ENCODE assay signal across 35 mouse cellular contexts in genomic region chr5:118010872-118011271, GRCm38 (mm10). TPM values are rescaled to one million over a fixed set of nuclear protein-coding genes. Genes with fewer than 3 reads are reported as not detected.
DNase-seq lines count a peak whose midpoint lies in the region; ATAC-seq and TF ChIP-seq lines count a peak whose summit lies in the region.
"Had no signal": no experiment of that assay in that cellular context is flagged by ENCODE, and none has a peak within 500 bp of the region (broad histone marks: within the 10 kb centered on the region; RNA-seq: fewer than 3 reads in every experiment).

No protein-coding gene starts in this region.

- TF ChIP-seq POLR2A in thymus, adult 2 months (IDR thresholded peaks at IDR 0.05; ENCODE audit: control insufficient read depth, extremely low read depth, insufficient read depth, low read length, poor library complexity): no peak

- peaks cover 49% of the 10 kb centered on the region for H3K36me3 ChIP-seq in midbrain, embryonic 12.5 days
- H3K36me3 ChIP-seq in midbrain, embryonic 16.5 days (ENCODE audit: control insufficient read depth, insufficient read depth, low read length): peaks cover 20% of the 10 kb centered on the region
- peaks cover 37% of the 10 kb centered on the region for H3K36me3 ChIP-seq in stomach, embryonic 14.5 days (ENCODE audit: control insufficient read depth, insufficient read depth, low read length)
- peaks cover 14% of the 10 kb centered on the region; the same call in 1 of the 2 replicates for H3K36me3 ChIP-seq in thymus, adult 2 months (ENCODE audit: control insufficient read depth, insufficient read depth, low read length)

- 86% methylated on average over 7 of the region's 7 CpGs for WGBS in midbrain, embryonic 12.5 days
- 88% methylated on average over 7 of the region's 7 CpGs for WGBS in midbrain, embryonic 16.5 days
- WGBS in stomach, embryonic 14.5 days: 52% methylated on average over 7 of the region's 7 CpGs
- WGBS in thymus, adult 2 months: 95% methylated on average over 7 of the region's 7 CpGs

- H3K4me2 ChIP-seq in midbrain, embryonic 12.5 days (replicated peaks): no peak overlapping the region
- H3K4me2 ChIP-seq in midbrain, embryonic 16.5 days (ENCODE audit: low read length): no peak overlapping the region
- no peak overlapping the region for H3K4me2 ChIP-seq in stomach, embryonic 14.5 days (replicated peaks; ENCODE audit: low read depth, low read length)
- H3K4me2 ChIP-seq: embryonic facial prominence, embryonic 15.5 days; heart, embryonic 11.5 days; hindbrain, embryonic 14.5 days; intestine, embryonic 15.5 days; limb, embryonic 15.5 days; liver, embryonic 13.5 days had no signal

- H3K27me3 ChIP-seq in midbrain, embryonic 12.5 days: no peaks in the 10 kb centered on the region
- H3K27me3 ChIP-seq in midbrain, embryonic 16.5 days (ENCODE audit: control insufficient read depth, insufficient read depth, low read depth, low read length): no peaks in the 10 kb centered on the region
- no peaks in the 10 kb centered on the region for H3K27me3 ChIP-seq in stomach, embryonic 14.5 days (ENCODE audit: control insufficient read depth, insufficient read depth, low read length)
- no peaks in the 10 kb centered on the region for H3K27me3 ChIP-seq in thymus, adult 2 months (ENCODE audit: control insufficient read depth, insufficient read depth, low read length)
- H3K27me3 ChIP-seq: embryonic facial prominence, embryonic 15.5 days; intestine, embryonic 15.5 days; limb, embryonic 15.5 days; liver, embryonic 13.5 days had no signal

- TF ChIP-seq CTCF in thymus, adult 2 months (IDR thresholded peaks at IDR 0.05; ENCODE audit: borderline replicate concordance, control insufficient read depth, extremely low read depth, insufficient read depth, low read length, poor library complexity): no peak

- 0 out of 2 replicates have a peak overlapping the region, but pooled peaks have one; percentile 15 for H3K27ac ChIP-seq in midbrain, embryonic 12.5 days (replicated peaks)
- no peak overlapping the region for H3K27ac ChIP-seq in midbrain, embryonic 16.5 days (ENCODE audit: low read length)
- H3K27ac ChIP-seq in stomach, embryonic 14.5 days (ENCODE audit: low read length): peak overlapping the region; percentile 23; the same call in 1 of the 2 replicates
- H3K27ac ChIP-seq in thymus, adult 2 months (ENCODE audit: control insufficient read depth, insufficient read depth, low read length): no peak overlapping the region
- H3K27ac ChIP-seq: embryonic facial prominence, embryonic 10.5 days; embryonic facial prominence, embryonic 15.5 days; hindbrain, embryonic 14.5 days; kidney, postnatal 0 days; limb, embryonic 10.5 days; limb, embryonic 15.5 days; liver, embryonic 13.5 days had no signal

- ATAC-seq in frontal cortex, adult (ENCODE audit: low TSS enrichment): peak; percentile 39; the same call in 1 of the 2 replicates
- no peak for ATAC-seq in midbrain, embryonic 12.5 days (ENCODE audit: low FRiP score, low read depth)
- ATAC-seq in midbrain, embryonic 16.5 days: no peak
- ATAC-seq in stomach, embryonic 14.5 days (ENCODE audit: insufficient number of reproducible peaks, insufficient read depth, low FRiP score, low read depth): no peak; the same call in 1 of the 2 replicates
- ATAC-seq: CD4-positive, CD25-positive, alpha-beta regulatory T cell, adult 4 months; lung, postnatal 0 days had no signal

- H3K9ac ChIP-seq in midbrain, embryonic 12.5 days (replicated peaks): no peak overlapping the region
- H3K9ac ChIP-seq in midbrain, embryonic 16.5 days (ENCODE audit: low read depth, low read length): no peak overlapping the region
- H3K9ac ChIP-seq in stomach, embryonic 14.5 days (replicated peaks; ENCODE audit: low read depth, low read length): no peak overlapping the region
- H3K9ac ChIP-seq: embryonic facial prominence, embryonic 15.5 days; hindbrain, embryonic 14.5 days; intestine, embryonic 15.5 days; limb, embryonic 15.5 days; liver, embryonic 13.5 days had no signal

- H3K9me3 ChIP-seq in midbrain, embryonic 12.5 days: no peaks in the 10 kb centered on the region
- H3K9me3 ChIP-seq in midbrain, embryonic 16.5 days (replicated peaks; ENCODE audit: control insufficient read depth, low read length, poor library complexity, severe bottlenecking): no peaks in the 10 kb centered on the region
- H3K9me3 ChIP-seq in stomach, embryonic 14.5 days (ENCODE audit: control insufficient read depth, low read depth, low read length): no peaks in the 10 kb centered on the region
- H3K9me3 ChIP-seq: embryonic facial prominence, embryonic 10.5 days; embryonic facial prominence, embryonic 15.5 days; intestine, embryonic 15.5 days; limb, embryonic 10.5 days; limb, embryonic 15.5 days; liver, embryonic 13.5 days; megakaryocyte, embryonic 14.5 days had no signal

- no peak overlapping the region for H3K4me3 ChIP-seq in midbrain, embryonic 12.5 days
- H3K4me3 ChIP-seq in midbrain, embryonic 16.5 days (ENCODE audit: low read depth, low read length): no peak overlapping the region
- H3K4me3 ChIP-seq in stomach, embryonic 14.5 days (ENCODE audit: low read depth, low read length): no peak overlapping the region
- no peak overlapping the region for H3K4me3 ChIP-seq in thymus, adult 2 months (ENCODE audit: control insufficient read depth, insufficient read depth, low read length)
- H3K4me3 ChIP-seq: embryonic facial prominence, embryonic 10.5 days; embryonic facial prominence, embryonic 15.5 days; intestine, embryonic 15.5 days; limb, embryonic 10.5 days; limb, embryonic 15.5 days; liver, embryonic 13.5 days; megakaryocyte, embryonic 14.5 days had no signal

- no peak for DNase-seq in frontal cortex, adult 2 months (ENCODE audit: extremely low spot score in 1 of 2, low spot score in 1 of 2)
- DNase-seq in MN1 (ENCODE audit: low spot score): peak; percentile 94
- no peak for DNase-seq in thymus, adult 2 months
- DNase-seq: adrenal gland, adult 2 months; adrenal gland, postnatal 36 days; cerebellum, adult 2 months; cerebellum, postnatal 14 days; gastrocnemius, postnatal 25 days; heart, adult 18-20 months; heart, postnatal 36 days; kidney, adult 8-10 months; kidney, postnatal 4 days; layer of hippocampus, adult 9-11 months; liver, embryonic 13.5 days; lung, adult 18-20 months; lung, postnatal 4 days; right cerebral cortex, adult 18-20 months; right cerebral cortex, postnatal 4 days; thymus, adult 18-20 months; thymus, postnatal 36 days had no signal

- peaks cover 15% of the 10 kb centered on the region for H3K4me1 ChIP-seq in midbrain, embryonic 12.5 days
- H3K4me1 ChIP-seq in midbrain, embryonic 16.5 days (ENCODE audit: control insufficient read depth, insufficient read depth, low read length): no peaks in the 10 kb centered on the region; the same call in 1 of the 2 replicates
- H3K4me1 ChIP-seq in stomach, embryonic 14.5 days (ENCODE audit: control insufficient read depth, insufficient read depth, low read length): peaks cover 6% of the 10 kb centered on the region; the same call in 1 of the 2 replicates
- H3K4me1 ChIP-seq in thymus, adult 2 months (replicated peaks; ENCODE audit: control insufficient read depth, insufficient read depth, low read length): no peaks in the 10 kb centered on the region
- H3K4me1 ChIP-seq: liver, embryonic 13.5 days had no signal

RNA-seq across cellular contexts. Expression of gene Tesc, which starts 16.7 kb away (rescaled TPM):
- polyA plus RNA-seq in frontal cortex, adult 2 months (2012; rRNA removed): 56.2 and 60.6 TPM in 2 replicates
- 1.5 and 1.8 TPM in 2 replicates for polyA plus RNA-seq in midbrain, embryonic 12.5 days (2016; fragmentation: Nextera tagmentation; extraction: Ambion mirVana)
- polyA plus RNA-seq in midbrain, embryonic 16.5 days (2015; fragmentation: Nextera tagmentation; extraction: Ambion mirVana): 6.8 and 23.7 TPM in 2 replicates
- polyA plus RNA-seq in stomach, embryonic 14.5 days (2014; fragmentation: Nextera tagmentation; extraction: Ambion mirVana): 15.1 and 18.1 TPM in 2 replicates
- polyA plus RNA-seq in thymus, adult 2 months (2012; rRNA removed): 48.4 and 50.5 TPM in 2 replicates

RNA-seq across cellular contexts. Expression of gene Fbxo21, which starts 34.3 kb away (rescaled TPM):
- polyA plus RNA-seq in frontal cortex, adult 2 months (2012; rRNA removed): 97.4 and 105 TPM in 2 replicates
- 146 and 153 TPM in 2 replicates for polyA plus RNA-seq in midbrain, embryonic 12.5 days (2016; fragmentation: Nextera tagmentation; extraction: Ambion mirVana)
- polyA plus RNA-seq in midbrain, embryonic 16.5 days (2015; fragmentation: Nextera tagmentation; extraction: Ambion mirVana): 173 and 181 TPM in 2 replicates
- polyA plus RNA-seq in stomach, embryonic 14.5 days (2014; fragmentation: Nextera tagmentation; extraction: Ambion mirVana): 69.3 and 71.7 TPM in 2 replicates
- polyA plus RNA-seq in thymus, adult 2 months (2012; rRNA removed): 43.3 and 49.7 TPM in 2 replicates

Comparison
In these comparisons a context has a peak if more than half of its experiments do, and no peak if none do; other contexts are left out.
1. H3K27ac ChIP-seq: peak in midbrain, embryonic 12.5 days (single experiment) and stomach, embryonic 14.5 days (single experiment); none in midbrain, embryonic 16.5 days (single experiment) and thymus, adult 2 months (single experiment).